Mouse (Mus musculus) midbrain, postnatal 0 days (tissue): ENCODE results near the gene Snd1. TPM values are rescaled to one million over a fixed set of nuclear protein-coding genes. Genes with fewer than 3 reads are reported as not detected.

ENCODE experiments used
- ATAC-seq: fragments of 200-750 bp; cut with Nextera tagmentation; 2 replicates; pipeline ENCODE4 v1.8.0; 2017; ENCODE audit warnings: moderate number of reproducible peaks, mild to moderate bottlenecking, moderate TSS enrichment, moderate library complexity; ENCODE audit not compliant: low FRiP score
- DNase-seq: peaks from one replicate; pipeline ENCODE4 v3.0.0-alpha.2; 2015; ENCODE audit warnings: low spot score
- H3K27ac ChIP-seq: fragments of 300-500 bp; sonication (generic); 2 replicates; pipeline ENCODE4 v1.5.1; 2014; ENCODE audit warnings: low read depth, mild to moderate bottlenecking, low read length, mixed read lengths
- H3K27me3 ChIP-seq: fragments of 300-500 bp; sonication (generic); 2 replicates; pipeline ENCODE4 v1.6.1; 2014; ENCODE audit warnings: low read length, control low read depth, mixed read lengths; ENCODE audit not compliant: insufficient read depth
- H3K36me3 ChIP-seq: fragments of 300-500 bp; sonication (generic); 2 replicates; pipeline ENCODE4 v1.6.1; 2014; ENCODE audit warnings: low read length, control low read depth, mixed read lengths; ENCODE audit not compliant: insufficient read depth
- H3K4me1 ChIP-seq: fragments of 300-500 bp; sonication (generic); 2 replicates; pipeline ENCODE4 v1.6.1; 2014; ENCODE audit warnings: mild to moderate bottlenecking, control low read depth, antibody characterized with exemption, low read length, mixed read lengths; ENCODE audit not compliant: insufficient read depth
- H3K4me2 ChIP-seq: fragments of 300-500 bp; sonication (generic); 2 replicates; pipeline ENCODE4 v1.6.1; 2014; ENCODE audit warnings: low read depth, mild to moderate bottlenecking, low read length, mixed read lengths; ENCODE audit not compliant: poor library complexity, severe bottlenecking
- H3K4me3 ChIP-seq: fragments of 300-500 bp; sonication (generic); 2 replicates; pipeline ENCODE4 v1.5.1; 2014; ENCODE audit warnings: low read depth, mild to moderate bottlenecking, low read length, moderate library complexity
- H3K9ac ChIP-seq: fragments of 300-500 bp; sonication (generic); replicated peaks from 2 replicates; pipeline ENCODE4 v1.6.1; 2014; ENCODE audit warnings: mild to moderate bottlenecking, low read length, moderate library complexity, mixed read lengths; ENCODE audit not compliant: poor library complexity, severe bottlenecking
- H3K9me3 ChIP-seq: fragments of 300-500 bp; sonication (generic); 2 replicates; pipeline ENCODE4 v1.6.1; 2016; ENCODE audit warnings: low read length, control low read depth
- CTCF ChIP-seq: IDR thresholded peaks from 2 replicates; pipeline ENCODE4 v1.5.1; 2016; ENCODE audit warnings: antibody characterized with exemption, mild to moderate bottlenecking
- WGBS: fragments of 180-500 bp; shearing (Covaris S2); extraction: QIAGEN DNeasy Blood & Tissue Kit; methylation state at CpG from one replicate; pipeline ENCODE4 v1.1.7; 2014; 5-methylcytosine and 5-hydroxymethylcytosine counted together
- polyA plus RNA-seq: library from polyadenylated mRNA; unstranded; fragments of >200 nt; fragmentation: Nextera tagmentation; extraction: Ambion mirVana; gene quantifications from 2 replicates; pipeline ENCODE4 v1.2.1, GENCODE M21; 2015
- total RNA-seq: library from RNA; depleted of rRNA; stranded (reverse); fragments of >200 nt; gene quantifications from 2 replicates; pipeline ENCODE4 v1.2.3, GENCODE M21; 2014; rRNA removed

Snd1 gene
- total and polyA plus RNA-seq, 2 experiments from 2014 or later = 70.6 to 81.1 TPM

GRCm38 (mm10) chr6:28980750-28981584 lies 506.0 kb downstream of the Snd1 start:
- no peaks in the 10 kb centered on the region for H3K36me3 ChIP-seq
- under 1% methylated on average over 50 of the region's 56 CpGs for WGBS
- no peaks in the 10 kb centered on the region; the same call in 1 of the 2 replicates for H3K27me3 ChIP-seq
- DNase-seq (peak; percentile 88), ATAC-seq (peak; percentile 85)
- H3K4me1 ChIP-seq = peaks cover 9% of the 10 kb centered on the region; the same call in 1 of the 2 replicates
- peak overlapping the region; percentile 54 for H3K4me3 ChIP-seq
- peak overlapping the region; percentile 95 for H3K4me2 ChIP-seq
- no peaks in the 10 kb centered on the region for H3K9me3 ChIP-seq
- 0 out of 2 replicates have a peak overlapping the region, but pooled peaks have one; percentile 26 for H3K27ac ChIP-seq
- TF ChIP-seq CTCF = peak; percentile 20; the same call in 1 of the 2 replicates
- H3K9ac ChIP-seq = peak overlapping the region; percentile 74

- Histone ChIP-seq H3K4me2 (peak overlapping the region; percentile 95), H3K27ac (no peak overlapping the region), H3K9ac (peak overlapping the region; percentile 74), H3K27me3 (no peaks in the 10 kb centered on the region; the same call in 1 of the 2 replicates), H3K4me1 (peaks cover 9% of the 10 kb centered on the region; the same call in 1 of the 2 replicates), H3K9me3 (no peaks in the 10 kb centered on the region), H3K4me3 (peak overlapping the region; percentile 54), H3K36me3 (no peaks in the 10 kb centered on the region)
- DNase-seq = no peak
- TF ChIP-seq CTCF = no peak
- ATAC-seq = peak; percentile 32
- WGBS = 10% methylated on average over 18 of the region's 18 CpGs
These were observed 506.6 kb downstream of the Snd1 start for GRCm38 (mm10) chr6:28981585-28981948.

- no peaks in the 10 kb centered on the region for H3K36me3 ChIP-seq
- ATAC-seq = no peak
- DNase-seq = no peak
- H3K27me3 ChIP-seq = no peaks in the 10 kb centered on the region; the same call in 1 of the 2 replicates
- no peak overlapping the region for H3K27ac ChIP-seq
- H3K4me2 ChIP-seq = peak overlapping the region; percentile 95
- WGBS = 28% methylated on average over 18 of the region's 18 CpGs
- no peaks in the 10 kb centered on the region for H3K9me3 ChIP-seq
- peaks cover 9% of the 10 kb centered on the region; the same call in 1 of the 2 replicates for H3K4me1 ChIP-seq
- TF ChIP-seq CTCF = no peak
- 0 out of 2 replicates have a peak overlapping the region, but pooled peaks have one; percentile 74 for H3K9ac ChIP-seq
- H3K4me3 ChIP-seq = peak overlapping the region; percentile 54
These were observed 507.2 kb downstream of the Snd1 start for GRCm38 (mm10) chr6:28981966-28982701.

GRCm38 (mm10) chr6:28982817-28983216 lies 507.9 kb downstream of the Snd1 start:
- peaks cover 9% of the 10 kb centered on the region; the same call in 1 of the 2 replicates for H3K4me1 ChIP-seq
- no peaks in the 10 kb centered on the region; the same call in 1 of the 2 replicates for H3K27me3 ChIP-seq
- no peaks in the 10 kb centered on the region for H3K9me3 ChIP-seq
- H3K36me3 ChIP-seq = no peaks in the 10 kb centered on the region
- ATAC-seq (no peak), DNase-seq (no peak)
- H3K4me3 ChIP-seq = no peak overlapping the region
- H3K9ac ChIP-seq = no peak overlapping the region
- 87% methylated on average over 1 of the region's 1 CpGs for WGBS
- TF ChIP-seq CTCF = no peak
- H3K27ac ChIP-seq = no peak overlapping the region
- peak overlapping the region; percentile 95; the same call in 1 of the 2 replicates for H3K4me2 ChIP-seq

Other genes starting within 250 kb of the Snd1 start
- gene Zfp800, start 77.1 kb upstream of the Snd1 start, total RNA-seq = 24.1 and 28.6 TPM in 2 replicates
- 16.6 and 22.1 TPM in 2 replicates for gene Zfp800, start 77.1 kb upstream of the Snd1 start, polyA plus RNA-seq
- 378 and 412 TPM in 2 replicates for gene Arf5, start 51.6 kb upstream of the Snd1 start, total RNA-seq
- gene Arf5, start 51.6 kb upstream of the Snd1 start, polyA plus RNA-seq = 456 and 484 TPM in 2 replicates
- gene Fscn3, start 47.4 kb upstream of the Snd1 start, total RNA-seq = 0.19 TPM in 1 of 2 replicates, not detected in the other
- gene Fscn3, start 47.4 kb upstream of the Snd1 start, polyA plus RNA-seq = not detected in 2 replicates
- gene Gcc1, start 46.7 kb upstream of the Snd1 start, total RNA-seq = 11.2 and 14.6 TPM in 2 replicates
- gene Gcc1, start 46.7 kb upstream of the Snd1 start, polyA plus RNA-seq = 8.6 and 8.7 TPM in 2 replicates
- not detected in 2 replicates for gene Pax4, start 25.8 kb upstream of the Snd1 start, total RNA-seq
- gene Pax4, start 25.8 kb upstream of the Snd1 start, polyA plus RNA-seq = 0.37 TPM in 1 of 2 replicates, not detected in the other